Mouse (Mus musculus): Measurements from ENCODE around the gene Ttk.
A peak's percentile ranks its signal among the peaks of the same experiment; 100 is the strongest.

Ttk gene

GRCm38 (mm10) chr9:83902086-83902485 is 67.6 kb downstream of the Ttk start:
- DNase-seq (ENCODE audit: low read depth), result no peak

- peak; percentile 36 for DNase-seq (ENCODE audit: low read depth)
Observed at GRCm38 (mm10) chr9:83905820-83906219, 71.3 kb downstream of the Ttk start.

- DNase-seq (ENCODE audit: low read depth), result no peak
Observed at GRCm38 (mm10) chr9:83907017-83907416, 72.5 kb downstream of the Ttk start.

GRCm38 (mm10) chr9:83909836-83910235 is 75.3 kb downstream of the Ttk start:
- DNase-seq (ENCODE audit: low read depth), result no peak

GRCm38 (mm10) chr9:83910926-83911325 is 76.4 kb downstream of the Ttk start:
- no peak for DNase-seq (ENCODE audit: low read depth)
